Mouse (Mus musculus) liver, postnatal 0 days (tissue): ENCODE data around the gene Jph4.

Experiments
- CTCF ChIP-seq: sonication (generic); IDR thresholded peaks from 2 replicates; pipeline ENCODE4 v1.5.1; 2016; ENCODE audit warnings: antibody characterized with exemption, low read depth
- EP300 ChIP-seq: IDR thresholded peaks from 2 replicates; pipeline ENCODE4 v1.6.1; 2016; ENCODE audit warnings: antibody characterized with exemption, low read depth, mild to moderate bottlenecking

- no peak for TF ChIP-seq CTCF
- TF ChIP-seq EP300, result no peak
Measured at GRCm38 (mm10) chr14:55162168-55162567, 45.4 kb upstream of the Jph4 start.
